Mouse (Mus musculus) hindbrain, embryonic 16.5 days (tissue): ENCODE measurements at regions not wholly inside any gene's neighbourhood (a gene's known extent, or its start where the extent isn't known, plus 50 kb on each side); places are given as distances from the start of the nearest gene placed in this dataset.

Experiments
- ATAC-seq: fragments of 200-750 bp; cut with Nextera tagmentation; 2 replicates; pipeline ENCODE4 v1.8.0; 2017; ENCODE audit warnings: moderate TSS enrichment, moderate library complexity
- H3K27ac ChIP-seq: fragments of 300-500 bp; sonication (generic); 2 replicates; pipeline ENCODE4 v1.5.1; 2014; ENCODE audit warnings: low read depth, mild to moderate bottlenecking, control low read depth, low read length, moderate library complexity
- H3K27me3 ChIP-seq: fragments of 300-500 bp; sonication (generic); replicated peaks from 2 replicates; pipeline ENCODE4 v1.6.1; 2014; ENCODE audit warnings: low read length; ENCODE audit not compliant: control insufficient read depth, insufficient read depth
- H3K36me3 ChIP-seq: fragments of 300-500 bp; sonication (generic); 2 replicates; pipeline ENCODE4 v1.6.1; 2014; ENCODE audit warnings: mild to moderate bottlenecking, low read length, moderate library complexity, mixed read lengths; ENCODE audit not compliant: control insufficient read depth, insufficient read depth
- H3K4me1 ChIP-seq: fragments of 300-500 bp; sonication (generic); 2 replicates; pipeline ENCODE4 v1.6.1; 2014; ENCODE audit warnings: low read depth, low read length; ENCODE audit not compliant: control insufficient read depth, insufficient read depth
- H3K4me2 ChIP-seq: fragments of 300-500 bp; sonication (generic); 2 replicates; pipeline ENCODE4 v1.6.1; 2014; ENCODE audit warnings: mild to moderate bottlenecking, low read length, control low read depth, moderate library complexity
- H3K4me3 ChIP-seq: fragments of 300-500 bp; sonication (generic); 2 replicates; pipeline ENCODE4 v1.5.1; 2014; ENCODE audit warnings: mild to moderate bottlenecking, low read length, control low read depth, moderate library complexity
- H3K9ac ChIP-seq: fragments of 300-500 bp; sonication (generic); 2 replicates; pipeline ENCODE4 v1.6.1; 2014; ENCODE audit warnings: low read depth, mild to moderate bottlenecking, control low read depth, low read length, moderate library complexity
- H3K9me3 ChIP-seq: fragments of 300-500 bp; sonication (generic); 2 replicates; pipeline ENCODE4 v1.6.1; 2014; ENCODE audit warnings: mild to moderate bottlenecking, low read length, moderate library complexity; ENCODE audit not compliant: control insufficient read depth
- WGBS: fragments of 180-500 bp; shearing (Covaris S2); extraction: QIAGEN DNeasy Blood & Tissue Kit; methylation state at CpG from one replicate; pipeline ENCODE4 v1.1.7; 2014; 5-methylcytosine and 5-hydroxymethylcytosine counted together

GRCm38 (mm10) chr12:49974591-49975323, 589.8 kb downstream of the Gm43517 start:
- H3K36me3 ChIP-seq: no peaks in the 10 kb centered on the region
- no peaks in the 10 kb centered on the region for H3K27me3 ChIP-seq
- no peak overlapping the region for H3K4me2 ChIP-seq
- no peak overlapping the region for H3K4me3 ChIP-seq
- H3K9ac ChIP-seq: no peak overlapping the region
- H3K4me1 ChIP-seq: 0 out of 2 replicates have a peak, but pooled peaks cover 2% of the 10 kb centered on the region
- ATAC-seq: peak; percentile 67
- no peaks in the 10 kb centered on the region for H3K9me3 ChIP-seq
- WGBS: 18% methylated on average over 2 of the region's 2 CpGs
- H3K27ac ChIP-seq: no peak overlapping the region

- no peaks in the 10 kb centered on the region for H3K36me3 ChIP-seq
These were observed 590.6 kb downstream of the Gm43517 start for GRCm38 (mm10) chr12:49975553-49975952.

GRCm38 (mm10) chr12:49992501-49993079, 607.6 kb downstream of the Gm43517 start:
- H3K4me1 ChIP-seq: no peaks in the 10 kb centered on the region
- no peak overlapping the region for H3K4me3 ChIP-seq
- H3K27ac ChIP-seq: no peak overlapping the region
- no peaks in the 10 kb centered on the region for H3K36me3 ChIP-seq
- no peak overlapping the region for H3K9ac ChIP-seq
- no peaks in the 10 kb centered on the region for H3K27me3 ChIP-seq
- no peaks in the 10 kb centered on the region for H3K9me3 ChIP-seq
- WGBS: 50% methylated on average over 7 of the region's 7 CpGs
- H3K4me2 ChIP-seq: no peak overlapping the region
- no peak for ATAC-seq

More at GRCm38 (mm10) chr12:49975553-49975952, 590.6 kb downstream of the Gm43517 start:
- Histone ChIP-seq H3K4me2 (no peak overlapping the region), H3K27me3 (no peaks in the 10 kb centered on the region), H3K4me3 (no peak overlapping the region), H3K9me3 (no peaks in the 10 kb centered on the region), H3K9ac (no peak overlapping the region), H3K27ac (no peak overlapping the region), H3K4me1 (0 out of 2 replicates have a peak, but pooled peaks cover 2% of the 10 kb centered on the region)
- no peak for ATAC-seq
- 18% methylated on average over 1 of the region's 1 CpGs for WGBS

GRCm38 (mm10) chr12:50038808-50039374, 610.0 kb downstream of the Prkd1 start:
- 90% methylated on average over 3 of the region's 3 CpGs for WGBS
- H3K27ac ChIP-seq: no peak overlapping the region
- H3K4me2 ChIP-seq: no peak overlapping the region
- no peaks in the 10 kb centered on the region for H3K36me3 ChIP-seq
- H3K27me3 ChIP-seq: no peaks in the 10 kb centered on the region
- H3K4me3 ChIP-seq: no peak overlapping the region
- H3K9ac ChIP-seq: no peak overlapping the region
- H3K4me1 ChIP-seq: no peaks in the 10 kb centered on the region
- no peaks in the 10 kb centered on the region for H3K9me3 ChIP-seq
- no peak for ATAC-seq

DNA sequence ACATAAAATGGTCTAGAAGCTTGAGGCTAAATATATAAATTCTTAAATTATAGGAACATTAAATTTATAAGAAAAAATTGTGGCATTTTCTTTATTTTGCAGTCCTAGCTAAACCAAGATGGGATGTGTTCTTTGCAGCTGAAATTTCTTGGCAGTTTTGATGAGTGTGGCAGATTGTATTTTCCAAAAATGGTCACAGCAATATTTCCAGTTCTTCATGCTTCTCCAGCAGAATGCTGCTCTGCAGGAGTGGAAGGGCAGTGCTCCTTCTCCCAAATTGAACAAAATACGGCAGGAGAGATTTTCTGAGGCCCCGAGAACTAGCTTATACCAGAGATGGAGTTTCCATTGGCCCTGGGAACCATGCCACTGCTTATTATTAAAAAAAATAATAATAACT, 587.6 kb downstream of the Prkd1 start:
- Histone ChIP-seq H3K4me2 (no peak overlapping the region), H3K36me3 (no peaks in the 10 kb centered on the region), H3K27ac (no peak overlapping the region), H3K27me3 (no peaks in the 10 kb centered on the region), H3K9ac (no peak overlapping the region), H3K9me3 (no peaks in the 10 kb centered on the region), H3K4me1 (no peaks in the 10 kb centered on the region), H3K4me3 (no peak overlapping the region)
- WGBS: 85% methylated on average over 2 of the region's 2 CpGs
- ATAC-seq: no peak

- H3K27me3 ChIP-seq: no peaks in the 10 kb centered on the region
- H3K27ac ChIP-seq: no peak overlapping the region
- H3K9ac ChIP-seq: no peak overlapping the region
- no peaks in the 10 kb centered on the region for H3K9me3 ChIP-seq
- ATAC-seq: no peak
- no peaks in the 10 kb centered on the region for H3K36me3 ChIP-seq
- H3K4me1 ChIP-seq: no peaks in the 10 kb centered on the region
- H3K4me2 ChIP-seq: no peak overlapping the region
- H3K4me3 ChIP-seq: no peak overlapping the region
- 92% methylated on average over 4 of the region's 4 CpGs for WGBS
These were observed 582.5 kb downstream of the Prkd1 start for GRCm38 (mm10) chr12:50066394-50066793.

- WGBS: 34% methylated on average over 3 of the region's 3 CpGs
- H3K4me2 ChIP-seq: no peak overlapping the region
- H3K4me3 ChIP-seq: no peak overlapping the region
- H3K36me3 ChIP-seq: no peaks in the 10 kb centered on the region
- H3K27me3 ChIP-seq: no peaks in the 10 kb centered on the region
- H3K9me3 ChIP-seq: no peaks in the 10 kb centered on the region
- no peaks in the 10 kb centered on the region for H3K4me1 ChIP-seq
- H3K9ac ChIP-seq: no peak overlapping the region
- H3K27ac ChIP-seq: no peak overlapping the region
- no peak for ATAC-seq
These were observed 577.1 kb downstream of the Prkd1 start for GRCm38 (mm10) chr12:50071797-50072196.

- H3K9ac ChIP-seq: no peak overlapping the region
- no peaks in the 10 kb centered on the region for H3K9me3 ChIP-seq
- H3K4me1 ChIP-seq: no peaks in the 10 kb centered on the region
- no peak overlapping the region for H3K4me3 ChIP-seq
- H3K4me2 ChIP-seq: no peak overlapping the region
- no peak for ATAC-seq
- H3K36me3 ChIP-seq: no peaks in the 10 kb centered on the region
- 26% methylated on average over 1 of the region's 1 CpGs for WGBS
- H3K27ac ChIP-seq: no peak overlapping the region
- no peaks in the 10 kb centered on the region for H3K27me3 ChIP-seq
These were observed 576.5 kb downstream of the Prkd1 start for GRCm38 (mm10) chr12:50072359-50072758.

GRCm38 (mm10) chr12:50073684-50074083, 575.2 kb downstream of the Prkd1 start:
- Histone ChIP-seq H3K4me3 (no peak overlapping the region), H3K36me3 (no peaks in the 10 kb centered on the region), H3K4me2 (no peak overlapping the region), H3K27ac (no peak overlapping the region), H3K9ac (no peak overlapping the region), H3K27me3 (no peaks in the 10 kb centered on the region), H3K4me1 (no peaks in the 10 kb centered on the region), H3K9me3 (no peaks in the 10 kb centered on the region)
- 56% methylated on average over 2 of the region's 2 CpGs for whole genome bisulfite sequencing
- no peak for ATAC-seq
